Mouse (Mus musculus) hindbrain, postnatal 0 days (tissue): ENCODE measurements around the gene Cul7. TPM values are rescaled to one million over a fixed set of nuclear protein-coding genes. Genes with fewer than 3 reads are reported as not detected.

Experiments used
- ATAC-seq: fragments of 200-750 bp; cut with Nextera tagmentation; 2 replicates; pipeline ENCODE4 v1.8.0; 2017; ENCODE audit warnings: mild to moderate bottlenecking, moderate TSS enrichment, moderate library complexity
- DNase-seq: peaks from one replicate; pipeline ENCODE4 v3.0.0-alpha.2; 2015; ENCODE audit warnings: low spot score
- H3K27ac ChIP-seq: fragments of 300-500 bp; sonication (generic); 2 replicates; pipeline ENCODE4 v1.5.1; 2014; ENCODE audit warnings: mild to moderate bottlenecking
- H3K27me3 ChIP-seq: fragments of 300-500 bp; sonication (generic); 2 replicates; pipeline ENCODE4 v1.6.1; 2014; ENCODE audit warnings: low read length, mixed read lengths; ENCODE audit not compliant: insufficient read depth
- H3K36me3 ChIP-seq: fragments of 300-500 bp; sonication (generic); 2 replicates; pipeline ENCODE4 v1.6.1; 2014; ENCODE audit warnings: low read length, mixed read lengths; ENCODE audit not compliant: insufficient read depth
- H3K4me1 ChIP-seq: fragments of 300-500 bp; sonication (generic); 2 replicates; pipeline ENCODE4 v1.6.1; 2014; ENCODE audit warnings: antibody characterized with exemption, low read length, mixed read lengths; ENCODE audit not compliant: insufficient read depth
- H3K4me2 ChIP-seq: fragments of 300-500 bp; sonication (generic); 2 replicates; pipeline ENCODE4 v1.6.1; 2014; ENCODE audit warnings: low read depth, mild to moderate bottlenecking, low read length, moderate library complexity, mixed read lengths
- H3K4me3 ChIP-seq: fragments of 300-500 bp; sonication (generic); 2 replicates; pipeline ENCODE4 v1.5.1; 2014; ENCODE audit warnings: low read length
- H3K9ac ChIP-seq: fragments of 300-500 bp; sonication (generic); replicated peaks from 2 replicates; pipeline ENCODE4 v1.6.1; 2014; ENCODE audit warnings: mild to moderate bottlenecking, low read length, moderate library complexity, mixed read lengths
- H3K9me3 ChIP-seq: fragments of 300-500 bp; sonication (generic); 2 replicates; pipeline ENCODE4 v1.6.1; 2016; ENCODE audit warnings: low read length, mixed read lengths
- CTCF ChIP-seq: IDR thresholded peaks from 2 replicates; pipeline ENCODE4 v1.5.1; 2016; ENCODE audit warnings: antibody characterized with exemption, control low read depth, low read depth
- WGBS: fragments of 180-500 bp; shearing (Covaris S2); extraction: QIAGEN DNeasy Blood & Tissue Kit; methylation state at CpG from one replicate; pipeline ENCODE4 v1.1.7; 2014; 5-methylcytosine and 5-hydroxymethylcytosine counted together
- polyA plus RNA-seq: library from polyadenylated mRNA; unstranded; fragments of >200 nt; fragmentation: Nextera tagmentation; extraction: Ambion mirVana; gene quantifications from 2 replicates; pipeline ENCODE4 v1.2.1, GENCODE M21; 2015
- total RNA-seq: library from RNA; depleted of rRNA; stranded (reverse); fragments of >200 nt; gene quantifications from 2 replicates; pipeline ENCODE4 v1.2.3, GENCODE M21; 2014

Gene Cul7
- total and polyA plus RNA-seq, 2 experiments from 2014 or later: 26.8 to 92.2 TPM

GRCm38 (mm10) chr17:46662730-46663129, 12.6 kb downstream of the Cul7 start:
- Histone ChIP-seq H3K4me1 (no peaks in the 10 kb centered on the region), H3K4me2 (no peak overlapping the region), H3K27ac (no peak overlapping the region), H3K36me3 (peaks cover 54% of the 10 kb centered on the region), H3K9ac (no peak overlapping the region), H3K9me3 (no peaks in the 10 kb centered on the region), H3K4me3 (no peak overlapping the region), H3K27me3 (no peaks in the 10 kb centered on the region)
- WGBS: 58% methylated on average over 5 of the region's 5 CpGs
- no peak for ATAC-seq
- TF ChIP-seq CTCF: no peak
- DNase-seq: no peak

- Histone ChIP-seq H3K9ac (no peak overlapping the region), H3K4me2 (no peak overlapping the region), H3K4me3 (no peak overlapping the region), H3K27ac (no peak overlapping the region), H3K4me1 (no peaks in the 10 kb centered on the region), H3K36me3 (peaks cover 29% of the 10 kb centered on the region), H3K9me3 (no peaks in the 10 kb centered on the region), H3K27me3 (no peaks in the 10 kb centered on the region)
- WGBS: 90% methylated on average over 16 of the region's 16 CpGs
- no peak for TF ChIP-seq CTCF
- DNase-seq (no peak), ATAC-seq (no peak)
Measured at GRCm38 (mm10) chr17:46667712-46668111, 17.6 kb downstream of the Cul7 start.

- no peak overlapping the region for H3K4me2 ChIP-seq
- no peak for DNase-seq
- no peak for TF ChIP-seq CTCF
- no peaks in the 10 kb centered on the region for H3K27me3 ChIP-seq
- peaks cover 21% of the 10 kb centered on the region for H3K36me3 ChIP-seq
- WGBS: 95% methylated on average over 10 of the region's 10 CpGs
- H3K9me3 ChIP-seq: no peaks in the 10 kb centered on the region
- H3K4me3 ChIP-seq: no peak overlapping the region
- H3K4me1 ChIP-seq: 0 out of 2 replicates have a peak, but pooled peaks cover 5% of the 10 kb centered on the region
- no peak overlapping the region for H3K27ac ChIP-seq
- H3K9ac ChIP-seq: no peak overlapping the region
- ATAC-seq: no peak
Measured at GRCm38 (mm10) chr17:46669911-46670310, 19.8 kb downstream of the Cul7 start.

GRCm38 (mm10) chr17:46673850-46674529, 23.9 kb downstream of the Cul7 start, which contains the start of gene Rrp36:
Rrp36 (minus strand) TSS chr17:46674352.
- H3K4me2 ChIP-seq: peak within 1 kb of the TSS; percentile 83
- WGBS: 1% methylated on average over 42 of the region's 43 CpGs
- no peak for TF ChIP-seq CTCF
- no peaks in the 10 kb centered on the region for H3K27me3 ChIP-seq
- DNase-seq: peak; percentile 96
- H3K27ac ChIP-seq: peak within 1 kb of the TSS; percentile 67
- no peaks in the 10 kb centered on the region for H3K9me3 ChIP-seq
- H3K4me3 ChIP-seq: peak within 1 kb of the TSS; percentile 66
- H3K9ac ChIP-seq: peak within 1 kb of the TSS; percentile 64
- H3K36me3 ChIP-seq: peaks cover 36% of the 10 kb centered on the region
- H3K4me1 ChIP-seq: peaks cover 8% of the 10 kb centered on the region; the same call in 1 of the 2 replicates
- ATAC-seq: peak; percentile 90

- WGBS: 16% methylated on average over 15 of the region's 15 CpGs
- DNase-seq (no peak), ATAC-seq (peak; percentile 13)
- Histone ChIP-seq H3K27ac (peak overlapping the region; percentile 59), H3K27me3 (no peaks in the 10 kb centered on the region), H3K9me3 (no peaks in the 10 kb centered on the region), H3K4me2 (peak overlapping the region; percentile 83), H3K4me3 (peak overlapping the region; percentile 66), H3K4me1 (peaks cover 13% of the 10 kb centered on the region; the same call in 1 of the 2 replicates), H3K36me3 (peaks cover 31% of the 10 kb centered on the region), H3K9ac (peak overlapping the region; percentile 64; the same call in 1 of the 2 replicates)
- TF ChIP-seq CTCF: no peak
Measured at GRCm38 (mm10) chr17:46674530-46675283, 24.6 kb downstream of the Cul7 start.

DNA sequence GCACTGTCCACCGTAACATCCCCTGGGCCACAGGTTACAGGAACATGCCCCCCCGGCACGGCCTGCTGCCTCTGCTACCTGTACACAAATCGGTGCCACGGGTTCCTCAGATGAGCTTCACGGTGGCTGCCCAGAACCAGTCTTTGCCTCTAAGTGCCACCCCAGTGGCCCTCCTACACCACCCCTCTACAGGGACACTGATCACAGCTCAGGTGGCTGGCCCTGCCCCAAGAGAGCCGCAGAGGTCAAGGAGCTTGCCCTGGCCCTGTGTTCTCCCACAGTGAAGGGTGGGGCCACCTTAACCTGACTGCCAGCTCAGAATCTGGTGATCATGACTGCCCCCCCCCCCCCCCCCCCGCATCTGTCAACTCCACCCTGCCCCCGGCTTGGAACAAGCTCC, 28.3 kb downstream of the Cul7 start, which contains the start of gene Mea1:
Gene Mea1, plus strand, starts transcription at position 378 of the 400 bp plus-strand sequence.
- no peak for TF ChIP-seq CTCF
- H3K27ac ChIP-seq: 0 out of 2 replicates have a peak within 1 kb of the TSS, but pooled peaks have one; percentile 41
- WGBS: 91% methylated on average over 8 of the region's 9 CpGs

More for the DNA sequence above, 28.3 kb downstream of the Cul7 start, which contains the start of gene Mea1:
- H3K4me2 ChIP-seq: peak within 1 kb of the TSS; percentile 66
- H3K36me3 ChIP-seq: peaks cover 32% of the 10 kb centered on the region
- peak within 1 kb of the TSS; percentile 82 for H3K4me3 ChIP-seq
- peak within 1 kb of the TSS; percentile 75 for H3K9ac ChIP-seq
- no peaks in the 10 kb centered on the region for H3K27me3 ChIP-seq
- ATAC-seq (no peak), DNase-seq (no peak)
- no peaks in the 10 kb centered on the region for H3K9me3 ChIP-seq
- peaks cover 11% of the 10 kb centered on the region; the same call in 1 of the 2 replicates for H3K4me1 ChIP-seq
